Mouse (Mus musculus): ENCODE measurements around the gene Eif6. TPM values are rescaled to one million over a fixed set of nuclear protein-coding genes. Genes with fewer than 3 reads are reported as not detected.
"Not testable (repeated sequence)": the region's sequence is repeated elsewhere in the genome, so short reads cannot be mapped to it uniquely, and the experiment has no call there.

Eif6 gene
- polyA plus RNA-seq, 1 experiment from 2014 or later = 247 TPM

GRCm38 (mm10) chr2:155849464-155849863, 22.7 kb upstream of the Eif6 start:
- 68% methylated on average over 7 of the region's 7 CpGs for WGBS
- no peak overlapping the region for H3K4me3 ChIP-seq
- H3K27ac ChIP-seq (replicated peaks) = no peak overlapping the region
- no peaks in the 10 kb centered on the region for H3K9me3 ChIP-seq
- no peaks in the 10 kb centered on the region for H3K4me1 ChIP-seq
- H3K36me3 ChIP-seq (replicated peaks) = peaks cover 92% of the 10 kb centered on the region
- H3K27me3 ChIP-seq (replicated peaks; ENCODE audit: low read depth, poor library complexity, severe bottlenecking) = no peaks in the 10 kb centered on the region
- no peak for DNase-seq (ENCODE audit: low spot score)

- Histone ChIP-seq H3K27ac (replicated peaks) (no peak overlapping the region), H3K27me3 (replicated peaks; ENCODE audit: low read depth, poor library complexity, severe bottlenecking) (no peaks in the 10 kb centered on the region), H3K9me3 (no peaks in the 10 kb centered on the region), H3K36me3 (replicated peaks) (peaks cover 83% of the 10 kb centered on the region), H3K4me1 (no peaks in the 10 kb centered on the region), H3K4me3 (no peak overlapping the region)
- 40% methylated on average over 6 of the region's 6 CpGs for WGBS
- peak; percentile 82 for DNase-seq (ENCODE audit: low spot score)
Observed at GRCm38 (mm10) chr2:155848291-155848690, 21.6 kb upstream of the Eif6 start.

GRCm38 (mm10) chr2:155846930-155847329, 20.2 kb upstream of the Eif6 start:
- Histone ChIP-seq H3K9me3 (no peaks in the 10 kb centered on the region), H3K4me3 (no peak overlapping the region), H3K27ac (replicated peaks) (no peak overlapping the region), H3K4me1 (no peaks in the 10 kb centered on the region), H3K27me3 (replicated peaks; ENCODE audit: low read depth, poor library complexity, severe bottlenecking) (no peaks in the 10 kb centered on the region), H3K36me3 (replicated peaks) (peaks cover 69% of the 10 kb centered on the region)
- DNase-seq (ENCODE audit: low spot score) = no peak
- 87% methylated on average over 8 of the region's 8 CpGs for WGBS

GRCm38 (mm10) chr2:155838961-155839360, 12.2 kb upstream of the Eif6 start:
- WGBS = 88% methylated on average over 4 of the region's 4 CpGs
- Histone ChIP-seq H3K4me3 (no peak overlapping the region), H3K36me3 (replicated peaks) (no peaks in the 10 kb centered on the region), H3K27me3 (replicated peaks; ENCODE audit: low read depth, poor library complexity, severe bottlenecking) (peaks cover 14% of the 10 kb centered on the region; the same call in 1 of the 2 replicates), H3K27ac (replicated peaks) (no peak overlapping the region), H3K4me1 (no peaks in the 10 kb centered on the region), H3K9me3 (no peaks in the 10 kb centered on the region)
- no peak for DNase-seq (ENCODE audit: low spot score)

GRCm38 (mm10) chr2:155837961-155838360, 11.2 kb upstream of the Eif6 start:
- WGBS = 73% methylated on average over 3 of the region's 3 CpGs
- no peak overlapping the region for H3K4me3 ChIP-seq
- peaks cover 3% of the 10 kb centered on the region; the same call in 1 of the 2 replicates for H3K4me1 ChIP-seq

GRCm38 (mm10) chr2:155834732-155835131, 8.0 kb upstream of the Eif6 start, which contains the start of gene Fam83c:
Fam83c (minus strand) TSS chr2:155834854.
- no peak for DNase-seq (ENCODE audit: low spot score)
- no peak within 1 kb of the TSS for H3K4me3 ChIP-seq
- no peak within 1 kb of the TSS for H3K27ac ChIP-seq (replicated peaks)
- H3K27me3 ChIP-seq (replicated peaks; ENCODE audit: low read depth, poor library complexity, severe bottlenecking) = peaks cover 14% of the 10 kb centered on the region; the same call in 1 of the 2 replicates
- no peaks in the 10 kb centered on the region for H3K9me3 ChIP-seq
- peaks cover 7% of the 10 kb centered on the region; the same call in 1 of the 2 replicates for H3K4me1 ChIP-seq
- H3K36me3 ChIP-seq (replicated peaks) = no peaks in the 10 kb centered on the region
- 62% methylated on average over 9 of the region's 9 CpGs for WGBS

More at GRCm38 (mm10) chr2:155837961-155838360, 11.2 kb upstream of the Eif6 start:
- peaks cover 14% of the 10 kb centered on the region; the same call in 1 of the 2 replicates for H3K27me3 ChIP-seq (replicated peaks; ENCODE audit: low read depth, poor library complexity, severe bottlenecking)
- no peak overlapping the region for H3K27ac ChIP-seq (replicated peaks)
- H3K9me3 ChIP-seq = no peaks in the 10 kb centered on the region
- H3K36me3 ChIP-seq (replicated peaks) = no peaks in the 10 kb centered on the region
- DNase-seq (ENCODE audit: low spot score) = no peak

- Histone ChIP-seq H3K27me3 (replicated peaks; ENCODE audit: low read depth, poor library complexity, severe bottlenecking) (peaks cover 10% of the 10 kb centered on the region; the same call in 1 of the 2 replicates), H3K4me1 (peaks cover 16% of the 10 kb centered on the region)
- 64% methylated on average over 1 of the region's 1 CpGs for WGBS
- H3K27ac ChIP-seq (replicated peaks); H3K4me3 ChIP-seq; H3K36me3 ChIP-seq (replicated peaks); DNase-seq (ENCODE audit: low spot score); H3K9me3 ChIP-seq: not testable (repeated sequence)
Observed at GRCm38 (mm10) chr2:155832087-155832486, 5.4 kb upstream of the Eif6 start.

- 67% methylated on average over 9 of the region's 9 CpGs for WGBS
- Histone ChIP-seq H3K27ac (replicated peaks) (no peak overlapping the region), H3K4me3 (no peak overlapping the region), H3K36me3 (replicated peaks) (no peaks in the 10 kb centered on the region), H3K4me1 (peaks cover 21% of the 10 kb centered on the region), H3K27me3 (replicated peaks; ENCODE audit: low read depth, poor library complexity, severe bottlenecking) (peaks cover 10% of the 10 kb centered on the region; the same call in 1 of the 2 replicates), H3K9me3 (no peaks in the 10 kb centered on the region)
- DNase-seq (ENCODE audit: low spot score) = peak; percentile 40
Observed at GRCm38 (mm10) chr2:155831302-155831701, 4.6 kb upstream of the Eif6 start.

- Histone ChIP-seq H3K36me3 (replicated peaks) (no peaks in the 10 kb centered on the region), H3K4me3 (no peak overlapping the region), H3K4me1 (peaks cover 23% of the 10 kb centered on the region), H3K27me3 (replicated peaks; ENCODE audit: low read depth, poor library complexity, severe bottlenecking) (peaks cover 10% of the 10 kb centered on the region; the same call in 1 of the 2 replicates), H3K9me3 (no peaks in the 10 kb centered on the region), H3K27ac (replicated peaks) (no peak overlapping the region)
- 90% methylated on average over 8 of the region's 8 CpGs for WGBS
- no peak for DNase-seq (ENCODE audit: low spot score)
Observed at GRCm38 (mm10) chr2:155830841-155831240, 4.1 kb upstream of the Eif6 start.

GRCm38 (mm10) chr2:155825904-155826629, 658 bp downstream of the Eif6 start:
- Histone ChIP-seq H3K27ac (replicated peaks) (peak overlapping the region; percentile 86), H3K4me3 (peak overlapping the region; percentile 85), H3K27me3 (replicated peaks; ENCODE audit: low read depth, poor library complexity, severe bottlenecking) (no peaks in the 10 kb centered on the region), H3K4me1 (peaks cover 26% of the 10 kb centered on the region), H3K36me3 (replicated peaks) (peaks cover 31% of the 10 kb centered on the region), H3K9me3 (no peaks in the 10 kb centered on the region)
- 3% methylated on average over 52 of the region's 52 CpGs for WGBS
- DNase-seq (ENCODE audit: low spot score) = peak; percentile 37

- H3K36me3 ChIP-seq (replicated peaks) = peaks cover 48% of the 10 kb centered on the region
- no peak overlapping the region for H3K27ac ChIP-seq (replicated peaks)
- peaks cover 40% of the 10 kb centered on the region for H3K4me1 ChIP-seq
- WGBS = 93% methylated on average over 8 of the region's 8 CpGs
- no peaks in the 10 kb centered on the region for H3K9me3 ChIP-seq
- H3K4me3 ChIP-seq = no peak overlapping the region
- DNase-seq (ENCODE audit: low spot score) = no peak
- H3K27me3 ChIP-seq (replicated peaks; ENCODE audit: low read depth, poor library complexity, severe bottlenecking) = no peaks in the 10 kb centered on the region
Observed at GRCm38 (mm10) chr2:155823722-155824121, 3.0 kb downstream of the Eif6 start.

GRCm38 (mm10) chr2:155820779-155821178, 5.9 kb downstream of the Eif6 start:
- peaks cover 39% of the 10 kb centered on the region for H3K4me1 ChIP-seq
- H3K27me3 ChIP-seq (replicated peaks; ENCODE audit: low read depth, poor library complexity, severe bottlenecking) = 0 out of 2 replicates have a peak, but pooled peaks cover 8% of the 10 kb centered on the region
- 90% methylated on average over 5 of the region's 5 CpGs for WGBS
- no peaks in the 10 kb centered on the region for H3K9me3 ChIP-seq
- H3K4me3 ChIP-seq = no peak overlapping the region
- DNase-seq (ENCODE audit: low spot score) = no peak
- H3K27ac ChIP-seq (replicated peaks) = no peak overlapping the region
- H3K36me3 ChIP-seq (replicated peaks) = peaks cover 48% of the 10 kb centered on the region
